Mouse (Mus musculus): Measurements from ENCODE around the gene Clpb. TPM values are rescaled to one million over a fixed set of nuclear protein-coding genes. Genes with fewer than 3 reads are reported as not detected.
"Not testable (repeated sequence)": the region's sequence is repeated elsewhere in the genome, so short reads cannot be mapped to it uniquely, and the experiment has no call there.

The Clpb gene
- total RNA-seq (2021) = 10 to 100 TPM; 62.7 to 67.0 TPM

GRCm38 (mm10) chr7:101663514-101664159 lies at the start of gene Clpb:
TSS of gene Clpb (plus strand) at chr7:101663633.
- intact Hi-C loops (cut with DNase I) = no loop called here
- DNase-seq = peak; percentile 96 to 97

DNA sequence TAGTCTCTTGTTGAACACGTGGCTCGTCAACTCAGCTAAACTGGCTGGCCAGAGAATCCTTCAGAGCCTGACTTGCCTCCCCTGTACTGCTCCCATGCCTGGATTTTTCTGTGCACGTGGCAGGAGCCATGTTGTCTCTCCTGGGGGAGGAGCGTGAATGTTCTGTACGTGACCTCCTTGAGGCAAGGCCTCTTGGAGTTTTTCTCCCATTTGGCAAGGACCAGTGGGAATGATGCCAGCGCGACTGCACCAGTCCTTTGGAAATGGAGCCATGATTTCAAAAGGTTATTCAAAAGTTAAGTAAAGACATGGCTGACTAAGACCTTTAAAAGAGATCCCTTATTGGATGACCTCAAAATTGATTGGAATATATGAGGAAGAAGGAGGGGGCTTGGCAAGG lies 48.0 kb upstream of the Clpb start:
- intact Hi-C loops (cut with DNase I) = loop anchor here (5.0 kb wide), 2 partner anchors 168 to 188 kb away; no protein-coding TSS in a partner anchor

DNA sequence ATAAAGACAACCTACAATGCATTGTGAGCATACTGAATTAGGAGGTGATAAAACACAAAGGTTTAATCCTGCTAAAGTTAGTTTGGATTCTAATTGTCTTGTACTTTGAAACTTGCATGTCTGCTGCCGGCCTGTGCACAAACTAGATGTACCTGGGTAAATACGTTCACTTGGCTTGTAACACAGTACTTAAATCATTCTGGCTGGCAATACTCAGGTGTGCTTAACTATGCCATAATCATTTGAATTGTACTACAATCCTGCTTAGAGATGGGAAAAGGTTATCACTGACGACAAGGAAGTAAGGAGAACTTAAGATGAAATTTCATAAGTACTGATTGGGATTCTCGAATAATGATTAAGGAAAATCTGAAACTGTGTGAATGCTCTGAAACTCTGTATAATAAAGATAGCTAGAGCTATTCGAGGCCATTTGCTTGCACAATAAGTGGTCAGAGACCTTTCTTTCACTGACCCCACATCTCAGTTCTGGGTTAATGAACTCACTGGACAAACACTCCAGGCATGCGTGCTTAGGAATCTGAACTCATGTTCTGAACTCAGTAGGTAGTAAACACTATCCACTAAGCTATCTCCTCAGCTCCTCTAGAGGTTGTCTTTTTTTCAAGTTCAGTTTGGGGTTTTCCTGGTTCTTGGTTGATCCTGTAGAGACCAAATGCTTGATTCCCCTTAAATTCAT lies 47.1 kb upstream of the Clpb start:
- DNase-seq = no peak
- intact Hi-C loops (cut with DNase I) = loop anchor here (5.0 kb wide), 2 partner anchors 169 to 189 kb away; no protein-coding TSS in a partner anchor

More for the DNA sequence above, 48.0 kb upstream of the Clpb start:
- peak in 1 of 2 experiments; percentile 12 for DNase-seq

DNA sequence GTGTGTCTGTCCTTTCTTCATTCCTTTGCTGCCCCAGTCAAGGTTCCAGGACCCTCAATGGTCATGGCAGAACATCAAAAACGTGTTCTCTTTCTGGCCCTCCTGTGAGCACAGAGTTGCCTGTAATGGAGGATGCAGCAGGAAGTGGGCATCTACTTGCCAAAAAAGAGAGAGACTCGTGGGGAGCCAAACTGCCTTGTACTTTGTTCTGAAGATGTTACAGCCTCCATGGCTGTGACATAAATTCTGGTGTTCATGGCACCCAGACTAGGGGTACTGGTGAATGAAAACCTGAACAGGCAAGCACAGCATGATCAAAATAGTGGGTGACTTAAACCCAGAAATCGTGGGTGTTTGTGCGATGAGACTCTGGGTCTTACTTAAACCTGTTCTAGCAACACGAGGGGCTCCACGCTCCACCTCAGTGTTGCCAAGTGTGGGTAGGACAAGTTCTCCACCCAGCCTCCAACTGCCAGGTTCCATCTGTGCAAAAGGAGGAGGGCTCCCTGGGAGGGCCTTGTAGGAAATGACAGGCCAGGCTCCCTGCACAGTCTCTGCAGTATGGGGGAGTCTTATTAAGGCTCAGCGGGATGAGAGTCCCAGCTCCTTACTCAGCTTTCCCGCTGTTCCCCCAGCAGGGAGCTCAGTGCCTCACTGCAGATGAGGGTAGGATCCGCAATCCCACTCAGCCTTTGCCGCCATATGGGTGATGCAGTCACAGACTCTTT lies 45.8 kb upstream of the Clpb start:
- no peak for DNase-seq
- intact Hi-C loops (cut with DNase I) = loop anchor here (5.0 kb wide), 2 partner anchors 170 to 190 kb away; no protein-coding TSS in a partner anchor

DNA sequence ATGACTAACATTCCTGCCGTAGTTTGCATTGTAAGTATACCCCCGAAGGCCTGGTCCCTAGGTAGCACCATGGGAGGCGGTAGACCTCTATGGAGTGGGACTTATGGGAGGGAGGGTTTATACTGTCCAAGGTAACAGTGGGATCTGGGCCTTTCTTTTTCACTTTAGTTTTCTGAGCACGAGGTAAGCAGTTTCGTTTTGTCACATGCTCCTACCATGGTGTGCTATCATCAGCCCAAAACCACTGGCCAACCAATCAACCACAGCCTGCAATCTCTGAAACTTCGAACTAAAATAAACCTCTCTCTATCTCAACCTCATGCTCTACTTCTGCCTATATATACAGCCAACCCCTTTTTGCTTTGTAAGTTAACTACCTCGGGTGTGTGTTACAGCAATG lies 45.2 kb upstream of the Clpb start:
- no peak for DNase-seq
- intact Hi-C loops (cut with DNase I) = loop anchor here (5.0 kb wide), 2 partner anchors 171 to 191 kb away; no protein-coding TSS in a partner anchor

GRCm38 (mm10) chr7:101620373-101620772 lies 43.1 kb upstream of the Clpb start:
- intact Hi-C loops (cut with DNase I) = loop anchor here (5.0 kb wide), 1 partner anchor 208 kb away; the partner anchor contains the start of gene Gm45837

DNA sequence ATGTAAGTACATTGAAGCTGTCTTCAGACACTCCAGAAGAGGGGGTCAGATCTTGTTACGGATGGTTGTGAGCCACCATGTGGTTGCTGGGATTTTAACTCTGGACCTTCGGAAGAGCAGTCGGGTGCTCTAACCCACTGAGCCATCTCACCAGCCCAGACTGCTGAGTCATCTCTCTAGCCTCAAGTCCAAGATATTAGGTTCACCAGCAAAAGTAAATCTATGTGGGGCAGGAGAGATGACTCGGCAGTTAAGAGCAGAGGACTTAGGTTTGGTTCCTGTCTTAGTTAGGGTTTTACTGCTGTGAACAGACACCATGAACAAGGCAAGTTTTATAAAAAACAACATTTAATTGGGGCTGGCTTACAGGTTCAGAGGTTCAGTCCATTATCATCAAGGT lies 41.6 kb upstream of the Clpb start:
- intact Hi-C loops (cut with DNase I) = loop anchor here (5.0 kb wide), 1 partner anchor 210 kb away; the partner anchor contains the start of gene Gm45837

More at GRCm38 (mm10) chr7:101620373-101620772, 43.1 kb upstream of the Clpb start:
- DNase-seq = peak; percentile 28 to 46

GRCm38 (mm10) chr7:101624283-101624682 lies 39.1 kb upstream of the Clpb start:
- intact Hi-C loops (cut with DNase I) = loop anchor here (5.0 kb wide), 1 partner anchor 212 kb away; the partner anchor contains the start of gene Gm45837
- DNase-seq = no peak

More for the DNA sequence above, 41.6 kb upstream of the Clpb start:
- not testable (repeated sequence) for DNase-seq

GRCm38 (mm10) chr7:101627166-101627565 lies 36.3 kb upstream of the Clpb start:
- intact Hi-C loops (cut with DNase I) = not testable (repeated sequence)

GRCm38 (mm10) chr7:101628481-101628880 lies 35.0 kb upstream of the Clpb start:
- intact Hi-C loops (cut with DNase I) = no loop called here
- no peak for DNase-seq

More at GRCm38 (mm10) chr7:101627166-101627565, 36.3 kb upstream of the Clpb start:
- not testable (repeated sequence) for DNase-seq

DNA sequence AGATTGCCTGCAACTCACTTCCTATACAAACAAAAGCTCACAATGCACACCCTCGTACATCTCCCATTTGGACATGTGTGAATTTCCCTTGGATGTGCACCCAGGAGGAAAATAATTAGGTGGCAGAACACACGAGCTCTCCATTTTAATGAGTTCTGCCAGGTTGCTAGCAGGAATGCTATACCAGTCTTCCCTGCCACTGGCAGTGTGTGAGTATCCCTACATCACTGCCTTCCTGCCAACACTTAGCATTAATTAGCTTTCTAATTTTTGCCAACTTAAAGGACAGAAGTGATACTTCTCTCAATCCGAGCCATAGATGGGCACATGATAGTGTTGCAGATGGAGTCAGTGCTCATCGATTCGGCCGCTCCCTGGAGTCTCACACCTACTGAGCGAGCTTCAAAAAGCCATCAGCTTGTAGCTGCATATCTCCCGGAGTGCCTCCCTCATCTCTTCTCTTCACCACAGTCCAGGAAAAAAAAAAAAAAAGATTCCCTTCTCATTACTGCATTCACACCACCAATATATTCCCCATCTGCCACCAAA lies 29.7 kb upstream of the Clpb start:
- intact Hi-C loops (cut with DNase I) = no loop called here
- no peak for DNase-seq

DNA sequence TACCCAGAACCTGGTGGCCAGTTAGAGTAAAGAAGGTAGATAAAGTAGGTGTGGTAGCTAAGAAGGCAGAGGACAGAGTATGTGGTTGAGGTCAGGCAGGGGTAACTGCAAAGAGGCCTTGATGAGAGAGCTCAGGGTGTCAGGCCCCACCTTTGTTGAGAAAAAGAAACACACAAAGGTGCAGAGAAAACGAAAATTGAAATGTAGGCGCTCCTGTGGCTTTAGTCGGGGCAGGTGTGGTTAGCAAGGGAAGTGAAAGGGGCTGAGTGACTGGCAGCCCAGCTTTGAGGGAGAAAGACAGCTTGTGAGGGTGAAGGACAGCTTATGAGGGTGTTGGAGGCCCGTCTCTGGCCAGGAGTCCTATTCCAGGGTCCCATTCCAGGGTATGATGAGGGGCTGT lies 28.9 kb upstream of the Clpb start:
- DNase-seq = no peak

GRCm38 (mm10) chr7:101636056-101636455 lies 27.4 kb upstream of the Clpb start:
- DNase-seq = no peak
- intact Hi-C loops (cut with DNase I) = no loop called here

More for the DNA sequence above, 28.9 kb upstream of the Clpb start:
- intact Hi-C loops (cut with DNase I) = no loop called here

DNA sequence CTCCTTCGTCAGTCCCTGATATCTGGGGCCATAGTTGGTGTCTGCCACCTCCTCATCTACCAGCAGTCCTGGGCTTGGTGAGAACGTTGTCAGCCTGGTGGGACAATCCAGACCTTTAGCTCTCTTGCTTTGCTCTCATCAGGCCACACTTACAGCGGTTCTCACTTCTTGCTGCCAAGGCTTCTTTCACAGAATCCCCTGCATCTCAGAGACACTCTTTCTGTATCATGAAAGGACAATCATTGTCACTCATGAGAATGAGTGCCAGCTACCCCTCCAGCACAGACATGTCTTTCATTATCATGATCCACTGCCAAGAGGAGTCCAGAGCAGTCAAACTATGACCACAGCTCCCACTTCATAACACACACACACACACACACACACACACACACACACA lies 19.6 kb upstream of the Clpb start:
- DNase-seq = no peak
- intact Hi-C loops (cut with DNase I) = no loop called here

- no peak for DNase-seq
- intact Hi-C loops (cut with DNase I) = loop anchor here (10.0 kb wide), 1 partner anchor 605 kb away; the partner anchor contains the start of gene Rhog
These were observed 13.7 kb upstream of the Clpb start for GRCm38 (mm10) chr7:101649729-101650128.

- DNase-seq = no peak
- intact Hi-C loops (cut with DNase I) = loop anchor here (10.0 kb wide), 1 partner anchor 604 kb away; the partner anchor contains the start of gene Rhog
These were observed 12.9 kb upstream of the Clpb start for GRCm38 (mm10) chr7:101650565-101650964.

DNA sequence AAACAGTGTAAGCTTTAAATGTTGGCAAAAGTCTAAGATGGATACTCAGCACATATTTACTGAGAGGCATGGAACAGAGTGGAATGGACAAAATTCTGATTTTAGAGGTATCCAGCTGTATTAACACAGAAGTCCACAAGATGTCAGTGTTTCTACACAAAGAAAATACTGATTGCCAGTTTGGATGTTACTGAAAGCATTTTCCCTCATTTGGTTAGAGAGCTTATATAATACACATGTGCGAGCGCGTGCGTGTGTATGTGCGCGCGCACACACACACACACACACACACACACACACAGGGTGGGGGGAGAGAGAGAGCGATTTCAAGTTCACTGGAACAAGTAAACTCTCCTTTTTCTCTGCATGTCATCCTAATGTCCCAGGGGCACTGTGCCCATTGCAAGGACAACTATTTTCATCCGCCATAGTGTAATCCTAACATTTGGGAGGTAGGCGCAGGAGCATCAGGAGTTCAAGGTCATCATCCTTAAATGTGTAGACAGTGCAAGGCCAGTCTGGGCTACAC lies 9.7 kb upstream of the Clpb start:
- intact Hi-C loops (cut with DNase I) = loop anchor here (2.0 to 10.0 kb wide), 2 partner anchors 423 to 601 kb away; partner anchors contain the start of gene Rhog
- peak; percentile 20 to 42 for DNase-seq

DNA sequence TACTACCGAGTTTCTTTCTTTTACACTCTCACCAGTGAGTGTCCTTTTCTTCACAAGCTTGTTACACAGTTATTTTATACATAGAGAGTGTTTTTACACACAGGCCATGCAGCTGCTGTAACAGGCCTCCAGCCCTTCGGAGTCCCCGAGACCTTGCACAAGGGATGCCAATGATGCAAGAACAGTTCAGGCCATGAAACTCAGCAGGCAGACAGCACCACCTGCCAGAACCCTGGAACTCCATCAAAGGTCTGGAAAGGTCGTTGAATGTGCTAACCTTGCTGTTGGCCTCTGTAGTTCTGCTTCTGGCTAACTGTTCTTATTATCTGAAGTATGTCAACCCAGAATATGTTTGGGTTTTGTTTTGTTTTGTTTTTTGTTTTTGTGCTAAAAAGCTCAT lies 8.5 kb upstream of the Clpb start:
- intact Hi-C loops (cut with DNase I) = loop anchor here (10.0 kb wide), 1 partner anchor 600 kb away; the partner anchor contains the start of gene Rhog
- no peak for DNase-seq

DNA sequence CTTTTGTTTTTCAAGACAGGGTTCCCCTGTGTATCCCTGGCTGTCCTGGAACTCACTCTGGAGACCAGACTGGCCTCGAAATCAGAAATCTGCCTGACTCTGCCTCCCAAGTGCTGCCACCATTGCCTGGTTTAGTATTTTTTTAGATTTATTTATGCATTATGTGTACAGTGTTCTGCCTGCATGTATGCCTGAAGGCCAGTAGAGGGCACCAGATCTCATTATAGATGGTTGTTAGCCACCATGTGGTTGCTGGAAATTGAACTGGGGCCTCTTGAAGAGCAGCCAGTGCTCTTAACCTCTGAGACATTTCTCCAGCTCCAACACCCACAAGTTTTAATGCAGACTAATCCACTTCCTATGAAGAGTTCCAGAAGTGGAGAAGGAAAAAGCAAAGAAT lies 1.4 kb upstream of the Clpb start:
- DNase-seq = no peak
- intact Hi-C loops (cut with DNase I) = no loop called here

GRCm38 (mm10) chr7:101666581-101666980 lies 3.1 kb downstream of the Clpb start:
- intact Hi-C loops (cut with DNase I) = no loop called here
- DNase-seq = peak; percentile 66 to 69
